Mouse (Mus musculus) liver, embryonic 12.5 days (tissue): ENCODE data around the gene Rbm28. TPM values are rescaled to one million over a fixed set of nuclear protein-coding genes. Genes with fewer than 3 reads are reported as not detected.

Source experiments
- ATAC-seq: fragments of 200-750 bp; cut with Nextera tagmentation; 2 replicates; pipeline ENCODE4 v1.8.0; 2017; ENCODE audit warnings: moderate number of reproducible peaks, mild to moderate bottlenecking, moderate library complexity
- H3K27ac ChIP-seq: fragments of 300-500 bp; sonication (generic); 2 replicates; pipeline ENCODE4 v1.5.1; 2016; ENCODE audit warnings: mild to moderate bottlenecking
- H3K27me3 ChIP-seq: fragments of 300-500 bp; sonication (generic); replicated peaks from 2 replicates; pipeline ENCODE4 v1.6.1; 2016; ENCODE audit warnings: mild to moderate bottlenecking, moderate library complexity
- H3K36me3 ChIP-seq: fragments of 300-500 bp; sonication (generic); 2 replicates; pipeline ENCODE4 v1.6.1; 2016; ENCODE audit warnings: mild to moderate bottlenecking, moderate library complexity
- H3K4me1 ChIP-seq: fragments of 300-500 bp; sonication (generic); 2 replicates; pipeline ENCODE4 v1.6.1; 2016
- H3K4me2 ChIP-seq: fragments of 300-500 bp; sonication (generic); 2 replicates; pipeline ENCODE4 v1.6.1; 2016; ENCODE audit warnings: mild to moderate bottlenecking, moderate library complexity
- H3K4me3 ChIP-seq: fragments of 300-500 bp; sonication (generic); 2 replicates; pipeline ENCODE4 v1.5.1; 2016; ENCODE audit warnings: mild to moderate bottlenecking, moderate library complexity
- H3K9ac ChIP-seq: fragments of 300-500 bp; sonication (generic); 2 replicates; pipeline ENCODE4 v1.6.1; 2016; ENCODE audit warnings: mild to moderate bottlenecking, moderate library complexity
- H3K9me3 ChIP-seq: fragments of 300-500 bp; sonication (generic); replicated peaks from 2 replicates; pipeline ENCODE4 v1.6.1; 2016; ENCODE audit warnings: mild to moderate bottlenecking, moderate library complexity
- WGBS: fragments of 180-500 bp; shearing (Covaris S2); methylation state at CpG from one replicate; pipeline ENCODE4 v1.1.7; 2016; ENCODE audit not compliant: insufficient replicate concordance; 5-methylcytosine and 5-hydroxymethylcytosine counted together
- polyA plus RNA-seq: library from polyadenylated mRNA; unstranded; fragments of >200 nt; fragmentation: Nextera tagmentation; extraction: Ambion mirVana; gene quantifications from 2 replicates; pipeline ENCODE4 v1.2.1, GENCODE M21; 2016

Rbm28 gene
- polyA plus RNA-seq, 1 experiment from 2014 or later: 27.2 TPM

DNA sequence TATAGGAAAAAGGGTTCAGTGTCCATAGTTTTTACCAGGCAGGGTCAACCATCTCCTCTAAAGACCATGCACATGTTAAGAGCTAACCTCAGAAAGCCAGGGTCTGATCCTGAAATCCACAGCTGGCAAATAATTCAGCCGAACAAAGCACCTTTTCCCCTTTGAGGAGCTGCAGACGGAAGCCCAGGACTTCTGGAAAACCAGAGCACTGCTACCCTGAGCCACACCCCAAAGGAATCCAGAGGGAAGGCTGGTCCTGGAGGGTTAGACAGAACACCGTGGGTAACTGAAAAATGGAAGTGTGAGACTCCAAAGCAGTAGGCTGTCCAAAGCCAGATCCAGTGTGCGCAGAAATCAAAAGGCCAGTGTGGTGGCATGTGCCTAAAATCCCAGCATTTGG, 45.8 kb downstream of the Rbm28 start:
- Histone ChIP-seq H3K4me1 (no peaks in the 10 kb centered on the region), H3K9me3 (no peaks in the 10 kb centered on the region), H3K4me3 (no peak overlapping the region), H3K4me2 (no peak overlapping the region), H3K36me3 (peaks cover 2% of the 10 kb centered on the region), H3K9ac (no peak overlapping the region), H3K27ac (no peak overlapping the region), H3K27me3 (no peaks in the 10 kb centered on the region)
- 65% methylated on average over 4 of the region's 4 CpGs for WGBS
- no peak for ATAC-seq

DNA sequence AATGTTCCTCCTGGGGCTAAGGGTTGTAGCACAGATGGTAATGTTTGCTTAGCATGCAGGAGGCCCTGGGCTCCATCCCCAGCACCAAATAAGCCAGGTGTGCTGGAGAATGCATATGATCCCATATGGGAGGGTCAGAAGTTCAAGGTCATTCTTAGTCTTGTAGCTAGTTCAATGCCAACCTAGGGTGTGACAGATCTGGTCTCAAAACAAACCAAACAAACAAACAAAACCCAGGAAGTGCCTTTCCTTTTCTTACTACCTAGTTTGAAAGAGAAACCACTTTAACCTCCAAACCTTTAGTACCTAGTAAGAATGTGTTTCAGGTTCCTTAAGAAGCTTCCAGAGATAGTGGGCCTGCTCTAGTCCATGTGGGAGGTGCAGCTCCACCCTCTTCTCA, 46.6 kb downstream of the Rbm28 start:
- no peaks in the 10 kb centered on the region for H3K4me1 ChIP-seq
- no peak overlapping the region for H3K4me3 ChIP-seq
- no peaks in the 10 kb centered on the region for H3K36me3 ChIP-seq
- no peak overlapping the region for H3K4me2 ChIP-seq
- H3K27ac ChIP-seq: no peak overlapping the region
- no peaks in the 10 kb centered on the region for H3K27me3 ChIP-seq
- no peaks in the 10 kb centered on the region for H3K9me3 ChIP-seq
- no peak for ATAC-seq
- H3K9ac ChIP-seq: no peak overlapping the region

DNA sequence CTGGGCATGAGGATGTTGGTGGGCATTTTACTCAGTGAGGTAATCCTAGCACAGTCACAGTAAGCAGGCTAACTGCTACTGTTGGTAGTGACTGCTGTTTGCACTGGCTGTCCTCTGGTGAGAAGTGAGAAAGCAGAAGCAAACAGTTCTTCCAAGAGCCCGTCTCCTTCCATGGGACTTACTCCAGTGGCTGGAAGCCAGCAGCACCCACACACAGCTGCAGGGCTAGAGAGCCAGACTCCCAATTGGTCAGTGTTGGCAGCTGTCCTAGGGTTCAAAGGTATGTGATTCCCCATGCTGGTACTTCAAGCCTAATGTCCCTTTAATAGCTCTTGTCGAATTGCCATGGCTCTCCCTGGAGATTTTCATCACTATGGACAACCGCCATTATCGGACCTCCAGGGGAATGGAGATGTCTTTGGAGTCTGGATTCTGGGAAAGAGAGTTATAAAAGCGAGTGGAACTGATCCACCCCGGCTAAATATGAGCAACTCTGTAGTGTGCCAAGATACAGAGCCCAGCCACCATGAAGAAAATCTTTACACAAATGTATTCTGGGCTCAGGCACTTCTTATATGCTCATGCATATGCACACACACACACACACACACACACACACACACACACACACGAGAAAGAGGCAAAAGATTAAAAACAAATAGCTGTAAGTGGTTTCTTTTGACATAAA, 47.2 kb downstream of the Rbm28 start:
- WGBS: 63% methylated on average over 7 of the region's 7 CpGs
- H3K36me3 ChIP-seq: no peaks in the 10 kb centered on the region
- no peaks in the 10 kb centered on the region for H3K4me1 ChIP-seq
- H3K9me3 ChIP-seq: no peaks in the 10 kb centered on the region
- no peak overlapping the region for H3K4me2 ChIP-seq
- no peak overlapping the region for H3K9ac ChIP-seq
- no peak for ATAC-seq
- H3K27me3 ChIP-seq: no peaks in the 10 kb centered on the region
- H3K4me3 ChIP-seq: no peak overlapping the region
- H3K27ac ChIP-seq: no peak overlapping the region

DNA sequence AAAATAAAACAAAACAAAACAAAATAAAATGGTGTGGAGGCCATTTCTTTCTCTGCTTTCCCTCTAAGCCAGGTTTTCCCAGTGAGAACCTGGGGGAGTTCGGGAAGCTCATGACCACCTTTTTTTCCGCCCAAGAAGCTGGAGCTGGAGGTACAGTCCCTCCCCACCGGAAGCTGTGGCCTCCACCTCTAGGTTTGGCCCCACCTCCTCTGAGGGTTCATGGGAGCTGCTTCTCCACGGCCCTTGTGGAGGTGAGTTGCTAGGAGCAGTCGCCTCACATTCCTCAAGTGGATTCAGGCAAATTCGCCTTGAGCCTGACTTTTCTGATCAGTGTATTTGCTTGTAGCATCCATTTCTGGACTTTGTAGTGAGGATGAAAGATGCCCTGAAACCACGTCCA, 49.0 kb downstream of the Rbm28 start:
- H3K4me1 ChIP-seq: no peaks in the 10 kb centered on the region
- no peaks in the 10 kb centered on the region for H3K27me3 ChIP-seq
- WGBS: 51% methylated on average over 7 of the region's 7 CpGs
- peaks cover 5% of the 10 kb centered on the region; the same call in 1 of the 2 replicates for H3K9me3 ChIP-seq
- no peak overlapping the region for H3K4me3 ChIP-seq
- no peak overlapping the region for H3K9ac ChIP-seq
- H3K4me2 ChIP-seq: no peak overlapping the region
- H3K36me3 ChIP-seq: no peaks in the 10 kb centered on the region
- no peak overlapping the region for H3K27ac ChIP-seq
- ATAC-seq: no peak

DNA sequence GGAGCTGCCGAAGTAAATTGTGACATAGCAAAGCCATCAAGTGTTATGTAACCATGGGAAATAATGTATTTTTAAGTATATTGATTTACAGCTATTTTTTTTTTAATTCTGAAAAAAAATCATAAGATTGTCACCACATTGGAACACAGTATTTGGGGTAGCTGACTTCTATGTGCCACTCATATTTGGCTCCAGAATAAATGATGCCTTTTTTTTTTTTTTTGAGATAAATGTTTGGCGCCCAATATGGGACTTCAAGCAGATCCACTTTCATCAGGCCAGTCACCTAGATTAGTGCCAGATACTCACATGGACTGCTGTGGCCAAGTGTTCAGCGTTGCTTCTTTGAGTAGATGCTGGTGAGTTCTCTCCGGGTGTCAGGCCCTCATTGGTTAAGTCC, 53.3 kb downstream of the Rbm28 start:
- no peak for ATAC-seq
- H3K4me1 ChIP-seq: no peaks in the 10 kb centered on the region
- H3K27me3 ChIP-seq: no peaks in the 10 kb centered on the region
- peaks cover 5% of the 10 kb centered on the region; the same call in 1 of the 2 replicates for H3K9me3 ChIP-seq
- H3K4me2 ChIP-seq: no peak overlapping the region
- no peak overlapping the region for H3K4me3 ChIP-seq
- no peak overlapping the region for H3K27ac ChIP-seq
- H3K9ac ChIP-seq: no peak overlapping the region
- H3K36me3 ChIP-seq: no peaks in the 10 kb centered on the region
- 73% methylated on average over 4 of the region's 4 CpGs for WGBS

DNA sequence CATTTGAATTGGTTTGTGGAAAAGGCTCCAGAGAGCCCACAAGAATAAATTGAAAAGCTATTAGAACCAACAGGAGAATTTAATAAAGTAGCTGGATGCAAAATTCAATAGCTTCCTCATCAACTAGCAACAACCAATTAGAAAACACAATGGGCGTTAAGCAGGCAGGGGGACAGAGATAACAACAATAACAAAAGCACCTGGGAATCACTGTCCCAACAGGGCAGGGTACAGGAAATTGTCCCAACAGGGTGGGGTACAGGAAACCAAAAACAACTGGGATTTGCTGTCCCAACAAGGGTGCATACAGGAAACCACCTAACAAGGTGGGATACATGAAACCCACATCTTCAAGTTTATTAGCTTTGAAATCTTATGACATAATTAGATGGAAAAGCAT, 56.4 kb downstream of the Rbm28 start:
- Histone ChIP-seq H3K9me3 (peaks cover 5% of the 10 kb centered on the region; the same call in 1 of the 2 replicates), H3K36me3 (no peaks in the 10 kb centered on the region), H3K4me3 (no peak overlapping the region), H3K27me3 (no peaks in the 10 kb centered on the region), H3K4me1 (no peaks in the 10 kb centered on the region), H3K9ac (no peak overlapping the region), H3K27ac (no peak overlapping the region), H3K4me2 (no peak overlapping the region)
- no peak for ATAC-seq
- 38% methylated on average over 1 of the region's 1 CpGs for WGBS

DNA sequence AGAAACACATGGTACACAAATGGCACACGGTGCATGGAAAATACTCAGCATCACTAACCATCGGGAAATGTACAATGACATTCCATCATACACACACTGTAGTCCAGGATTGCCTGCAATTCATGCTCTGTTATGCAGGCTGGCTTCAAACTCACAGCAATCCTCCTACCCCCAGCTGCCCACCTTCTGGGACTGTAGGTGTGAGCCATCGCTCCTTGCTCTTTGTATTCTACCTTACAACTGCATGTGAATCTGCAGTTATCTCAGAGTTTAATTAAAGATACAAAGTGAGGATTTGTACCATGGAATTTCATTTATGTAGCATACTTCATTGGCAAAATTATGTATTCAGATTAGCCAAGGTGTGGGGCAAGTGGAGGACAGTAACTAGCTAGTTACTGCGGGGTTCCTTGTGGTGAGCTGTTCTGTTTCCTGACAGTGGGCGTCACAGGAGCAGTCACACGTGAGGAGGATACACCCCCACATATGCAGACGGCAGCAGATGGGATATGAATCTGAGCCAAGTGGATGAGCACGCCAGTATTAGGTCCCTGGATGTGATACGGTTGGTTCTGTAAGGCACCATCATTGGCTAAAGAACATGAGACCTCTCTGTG, 63.5 kb downstream of the Rbm28 start:
- Histone ChIP-seq H3K27ac (no peak overlapping the region), H3K4me2 (no peak overlapping the region), H3K9me3 (no peaks in the 10 kb centered on the region), H3K36me3 (no peaks in the 10 kb centered on the region), H3K4me3 (no peak overlapping the region), H3K9ac (no peak overlapping the region), H3K4me1 (0 out of 2 replicates have a peak, but pooled peaks cover 7% of the 10 kb centered on the region), H3K27me3 (no peaks in the 10 kb centered on the region)
- no peak for ATAC-seq
- 65% methylated on average over 9 of the region's 9 CpGs for WGBS

DNA sequence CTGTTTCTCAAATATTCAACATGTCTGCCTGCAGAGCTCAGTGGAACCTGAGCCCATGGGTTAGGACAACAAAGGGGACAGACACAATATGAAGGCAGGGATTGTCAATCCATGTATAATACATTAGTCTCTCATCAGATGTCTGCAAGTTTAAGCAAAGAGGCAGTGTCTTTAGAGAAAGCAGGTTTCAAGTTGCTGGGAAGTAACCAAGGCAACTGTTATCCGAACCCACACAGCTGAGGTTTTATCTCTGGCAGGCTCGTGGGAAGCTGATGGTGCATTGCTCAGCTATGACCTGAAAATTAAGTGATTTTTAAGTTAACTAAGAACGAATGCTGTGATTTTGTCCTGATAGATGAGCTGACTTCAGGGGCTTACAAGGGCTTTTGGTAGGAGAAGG, 64.4 kb downstream of the Rbm28 start:
- no peak overlapping the region for H3K9ac ChIP-seq
- 0 out of 2 replicates have a peak, but pooled peaks cover 7% of the 10 kb centered on the region for H3K4me1 ChIP-seq
- no peaks in the 10 kb centered on the region for H3K9me3 ChIP-seq
- no peaks in the 10 kb centered on the region for H3K27me3 ChIP-seq
- H3K36me3 ChIP-seq: no peaks in the 10 kb centered on the region
- WGBS: 32% methylated on average over 3 of the region's 3 CpGs
- no peak overlapping the region for H3K27ac ChIP-seq
- H3K4me3 ChIP-seq: no peak overlapping the region
- no peak overlapping the region for H3K4me2 ChIP-seq
- ATAC-seq: no peak

DNA sequence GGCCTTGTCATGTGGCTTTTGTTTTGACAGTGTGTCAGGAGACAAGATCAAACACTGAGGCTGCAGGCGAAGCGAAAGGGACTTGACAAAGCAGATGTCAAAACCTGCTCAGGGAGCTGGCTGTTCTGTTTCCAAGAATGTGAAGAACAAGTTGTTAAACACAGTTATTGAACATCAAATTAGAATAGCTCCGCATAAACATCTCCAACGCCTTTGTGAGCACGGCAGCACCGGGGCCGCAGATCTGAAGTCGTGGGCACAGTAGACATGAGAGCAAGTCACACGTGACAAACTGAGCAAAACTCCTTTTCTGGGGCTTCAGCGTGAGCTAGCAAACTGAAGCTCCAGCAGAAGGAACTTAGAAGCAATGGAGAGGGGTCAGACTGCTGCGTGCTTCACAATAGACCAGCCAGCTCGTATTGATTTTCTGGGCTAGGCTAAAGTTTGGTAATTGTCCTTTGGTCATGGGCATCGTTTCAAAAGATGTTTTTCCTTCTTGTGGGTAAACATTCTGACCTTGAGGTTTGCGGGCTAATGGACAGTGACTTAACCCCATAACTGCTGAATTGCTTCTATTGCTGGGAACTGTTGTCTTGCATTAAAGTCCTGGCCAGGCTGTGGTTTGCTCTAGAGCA, 65.2 kb downstream of the Rbm28 start:
- Histone ChIP-seq H3K9ac (no peak overlapping the region), H3K27ac (no peak overlapping the region), H3K4me1 (0 out of 2 replicates have a peak, but pooled peaks cover 7% of the 10 kb centered on the region), H3K9me3 (no peaks in the 10 kb centered on the region), H3K27me3 (no peaks in the 10 kb centered on the region), H3K36me3 (no peaks in the 10 kb centered on the region), H3K4me3 (no peak overlapping the region), H3K4me2 (no peak overlapping the region)
- no peak for ATAC-seq
- WGBS: 59% methylated on average over 14 of the region's 14 CpGs

DNA sequence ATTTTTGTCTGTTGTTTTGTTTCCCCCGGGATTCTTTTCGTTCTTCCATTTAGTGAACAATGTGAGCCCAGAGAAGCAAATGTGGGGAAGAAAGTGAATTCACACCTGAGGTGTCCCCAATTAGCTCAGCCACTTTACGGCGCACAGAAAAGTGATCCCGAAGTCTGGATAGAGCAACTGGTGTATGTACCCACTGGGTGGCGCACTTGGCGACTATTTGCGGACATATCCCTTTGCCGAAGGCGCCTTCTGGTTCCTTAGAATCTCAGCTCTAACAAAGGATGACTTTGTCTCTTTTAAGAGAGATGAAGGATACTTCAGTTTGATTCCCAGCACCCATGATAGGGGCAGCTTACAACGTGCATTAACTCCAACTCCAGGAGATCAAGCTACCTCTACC, 71.9 kb downstream of the Rbm28 start:
- Histone ChIP-seq H3K36me3 (no peaks in the 10 kb centered on the region), H3K27me3 (no peaks in the 10 kb centered on the region), H3K4me2 (no peak overlapping the region), H3K27ac (no peak overlapping the region), H3K9me3 (no peaks in the 10 kb centered on the region), H3K4me1 (no peaks in the 10 kb centered on the region), H3K4me3 (no peak overlapping the region), H3K9ac (no peak overlapping the region)
- ATAC-seq: no peak
- 59% methylated on average over 11 of the region's 11 CpGs for WGBS

DNA sequence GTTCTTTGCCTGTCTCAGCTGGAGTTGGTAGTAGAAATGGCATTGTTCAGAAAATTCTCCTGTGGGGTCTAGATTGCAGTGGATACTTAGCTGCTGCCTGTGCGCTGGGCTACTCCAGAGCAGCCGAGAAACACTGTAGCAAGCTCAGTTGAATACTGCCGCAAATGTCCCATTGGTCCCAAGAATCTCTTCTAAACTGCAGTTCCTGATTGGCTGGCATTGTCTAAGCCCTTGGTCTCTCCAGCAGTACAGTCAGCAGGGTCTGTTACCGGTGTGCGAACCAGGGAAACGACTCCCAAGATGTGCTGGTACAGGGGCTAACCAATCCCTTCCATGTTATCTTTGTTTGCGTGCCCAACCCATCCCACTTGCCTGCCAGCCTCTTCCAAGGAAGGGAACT, 72.6 kb downstream of the Rbm28 start:
- no peak overlapping the region for H3K9ac ChIP-seq
- H3K4me1 ChIP-seq: no peaks in the 10 kb centered on the region
- H3K9me3 ChIP-seq: no peaks in the 10 kb centered on the region
- no peak overlapping the region for H3K27ac ChIP-seq
- no peaks in the 10 kb centered on the region for H3K27me3 ChIP-seq
- no peak overlapping the region for H3K4me3 ChIP-seq
- H3K36me3 ChIP-seq: no peaks in the 10 kb centered on the region
- ATAC-seq: no peak
- no peak overlapping the region for H3K4me2 ChIP-seq
- 72% methylated on average over 7 of the region's 7 CpGs for WGBS

DNA sequence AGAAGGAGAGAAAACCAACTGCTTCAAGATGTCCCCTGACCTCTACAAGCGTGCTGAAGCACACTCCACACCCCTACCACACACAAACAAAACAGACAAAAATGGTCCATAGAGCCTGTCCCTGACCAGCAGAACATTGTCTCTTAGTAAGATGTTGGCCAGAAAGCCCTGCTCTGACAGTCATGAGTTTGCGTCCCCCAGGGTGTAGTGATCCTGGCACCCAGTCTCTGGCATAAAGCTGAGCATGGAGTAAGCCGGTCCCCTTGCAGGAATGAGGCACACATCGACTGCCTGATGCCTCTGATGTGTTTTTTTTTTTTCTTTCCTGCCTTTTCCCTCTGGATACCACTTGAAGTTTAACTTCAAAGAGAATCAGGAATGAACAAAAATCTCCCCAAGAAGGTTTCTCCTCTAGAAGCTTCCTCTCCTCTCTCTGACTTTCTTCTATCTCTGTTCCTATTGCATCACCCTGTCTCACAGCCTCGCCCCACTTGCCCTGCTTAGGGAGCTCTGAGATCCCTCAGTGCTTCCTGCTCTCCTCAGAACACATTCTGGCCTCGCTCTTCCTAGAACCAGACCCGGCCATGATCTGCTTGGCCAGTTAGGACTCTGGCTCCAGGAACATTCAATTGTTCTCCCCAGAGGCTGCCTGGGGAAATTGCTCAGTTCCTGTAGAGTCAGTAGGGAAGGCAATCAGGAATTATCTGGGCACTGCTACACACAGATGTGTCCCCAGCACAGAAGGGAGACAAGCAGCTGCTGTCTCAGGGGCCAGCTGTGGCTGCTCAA, 76.7 kb downstream of the Rbm28 start:
- ATAC-seq: no peak
- Histone ChIP-seq H3K27me3 (no peaks in the 10 kb centered on the region), H3K9ac (no peak overlapping the region), H3K36me3 (no peaks in the 10 kb centered on the region), H3K27ac (no peak overlapping the region), H3K4me2 (no peak overlapping the region), H3K4me1 (no peaks in the 10 kb centered on the region), H3K9me3 (no peaks in the 10 kb centered on the region), H3K4me3 (no peak overlapping the region)
- 46% methylated on average over 7 of the region's 7 CpGs for WGBS
